ENCODE assay signal across 40 mouse cellular contexts in the genomic region with DNA sequence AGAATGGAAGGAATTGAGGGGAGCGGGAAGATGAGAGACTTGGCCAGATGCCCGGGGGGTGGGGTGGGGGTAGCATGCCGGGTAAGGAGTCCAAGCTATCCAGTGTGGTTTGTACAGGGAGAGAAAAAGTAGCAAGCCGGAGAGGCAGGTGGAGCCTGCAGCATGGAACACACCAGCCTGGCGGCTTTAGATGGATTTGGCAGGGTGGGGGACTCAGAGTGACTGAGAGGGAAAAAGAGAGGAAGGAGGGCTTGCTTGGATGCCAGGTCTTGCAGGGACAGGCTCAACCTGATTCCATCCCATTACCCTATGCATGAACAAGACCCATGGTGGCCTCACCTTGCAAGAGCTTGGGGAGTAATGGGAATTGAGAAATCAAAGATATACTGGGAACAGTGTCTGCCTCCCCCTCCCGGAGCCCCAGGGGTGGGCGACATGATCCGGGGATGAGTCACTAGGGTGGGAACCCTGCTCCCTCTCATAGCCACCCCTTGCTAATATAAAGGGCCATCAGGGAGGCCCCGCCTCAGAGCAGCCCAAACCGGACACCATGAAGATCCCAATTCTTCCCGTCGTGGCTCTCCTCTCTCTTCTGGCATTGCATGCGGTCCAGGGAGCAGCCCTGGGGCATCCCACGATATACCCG. TPM values are rescaled to one million over a fixed set of nuclear protein-coding genes. Genes with fewer than 3 reads are reported as not detected.
DNase-seq lines count a peak whose midpoint lies in the region; ATAC-seq lines count a peak whose summit lies in the region.
"Had no signal": no experiment of that assay in that cellular context is flagged by ENCODE, and none has a peak within 500 bp of the region (broad histone marks: within the 10 kb centered on the region; RNA-seq: fewer than 3 reads in every experiment).

TSS of gene Krtdap (plus strand) at position 520 of the 646 bp plus-strand sequence.

- H3K9me3 ChIP-seq in embryonic facial prominence, embryonic 13.5 days, result no peaks in the 10 kb centered on the region
- no peaks in the 10 kb centered on the region for H3K9me3 ChIP-seq in embryonic facial prominence, embryonic 10.5 days
- H3K9me3 ChIP-seq in neural tube, embryonic 13.5 days, result no peaks in the 10 kb centered on the region
- H3K9me3 ChIP-seq in embryonic facial prominence, embryonic 14.5 days (ENCODE audit: control insufficient read depth, low read length), result no peaks in the 10 kb centered on the region
- no peaks in the 10 kb centered on the region for H3K9me3 ChIP-seq in stomach, embryonic 16.5 days (replicated peaks; ENCODE audit: control insufficient read depth, low read length)
- H3K9me3 ChIP-seq in forebrain, embryonic 14.5 days (replicated peaks; ENCODE audit: control insufficient read depth, low read length), result no peaks in the 10 kb centered on the region
- H3K9me3 ChIP-seq: forebrain, embryonic 15.5 days; G1E; hindbrain, embryonic 12.5 days; midbrain, embryonic 13.5 days; neural tube, embryonic 15.5 days had no signal

- H3K27me3 ChIP-seq in embryonic facial prominence, embryonic 13.5 days, result peaks cover 13% of the 10 kb centered on the region
- peaks cover 21% of the 10 kb centered on the region for H3K27me3 ChIP-seq in embryonic facial prominence, embryonic 10.5 days (replicated peaks; ENCODE audit: low read depth, poor library complexity, severe bottlenecking)
- H3K27me3 ChIP-seq in neural tube, embryonic 13.5 days, result no peaks in the 10 kb centered on the region
- H3K27me3 ChIP-seq in embryonic facial prominence, embryonic 14.5 days (replicated peaks; ENCODE audit: control insufficient read depth, insufficient read depth, low read length), result no peaks in the 10 kb centered on the region
- H3K27me3 ChIP-seq in stomach, embryonic 16.5 days (ENCODE audit: control insufficient read depth, insufficient read depth, low read length), result no peaks in the 10 kb centered on the region
- H3K27me3 ChIP-seq in forebrain, embryonic 14.5 days (replicated peaks; ENCODE audit: control insufficient read depth, insufficient read depth, low read length), result no peaks in the 10 kb centered on the region
- H3K27me3 ChIP-seq: CH12.LX; hindbrain, embryonic 12.5 days; midbrain, embryonic 13.5 days; neural tube, embryonic 15.5 days had no signal

- 0 out of 2 replicates have a peak, but pooled peaks have one; percentile 33 for ATAC-seq in embryonic facial prominence, embryonic 13.5 days (ENCODE audit: insufficient number of reproducible peaks, insufficient read depth, low FRiP score, low TSS enrichment, low read depth)
- ATAC-seq in neural tube, embryonic 13.5 days (ENCODE audit: low read depth), result no peak
- peak; percentile 56 for ATAC-seq in embryonic facial prominence, embryonic 14.5 days (ENCODE audit: low read depth)
- ATAC-seq in stomach, embryonic 16.5 days (ENCODE audit: insufficient read depth, low FRiP score), result peak; percentile 41; the same call in 1 of the 2 replicates
- ATAC-seq in forebrain, embryonic 14.5 days, result no peak
- ATAC-seq: forebrain, embryonic 15.5 days; hindbrain, postnatal 0 days; intestine, embryonic 16.5 days; liver, postnatal 0 days; lung, postnatal 0 days; midbrain, embryonic 13.5 days had no signal

- H3K36me3 ChIP-seq in embryonic facial prominence, embryonic 13.5 days, result no peaks in the 10 kb centered on the region
- no peaks in the 10 kb centered on the region for H3K36me3 ChIP-seq in embryonic facial prominence, embryonic 10.5 days (replicated peaks)
- H3K36me3 ChIP-seq in neural tube, embryonic 13.5 days, result no peaks in the 10 kb centered on the region
- H3K36me3 ChIP-seq in embryonic facial prominence, embryonic 14.5 days (ENCODE audit: control insufficient read depth, insufficient read depth, low read length), result no peaks in the 10 kb centered on the region
- no peaks in the 10 kb centered on the region for H3K36me3 ChIP-seq in stomach, embryonic 16.5 days (ENCODE audit: control insufficient read depth, insufficient read depth, low read length)
- H3K36me3 ChIP-seq in forebrain, embryonic 14.5 days (ENCODE audit: control insufficient read depth, insufficient read depth, low read length), result no peaks in the 10 kb centered on the region
- H3K36me3 ChIP-seq: forebrain, embryonic 15.5 days; G1E; hindbrain, embryonic 12.5 days; midbrain, embryonic 13.5 days; neural tube, embryonic 15.5 days had no signal

- WGBS in embryonic facial prominence, embryonic 13.5 days, result 34% methylated on average over 15 of the region's 15 CpGs
- WGBS in embryonic facial prominence, embryonic 10.5 days, result 52% methylated on average over 15 of the region's 15 CpGs
- 59% methylated on average over 15 of the region's 15 CpGs for WGBS in neural tube, embryonic 13.5 days
- WGBS in embryonic facial prominence, embryonic 14.5 days, result 36% methylated on average over 15 of the region's 15 CpGs
- 39% methylated on average over 15 of the region's 15 CpGs for WGBS in stomach, embryonic 16.5 days
- 42% methylated on average over 15 of the region's 15 CpGs for WGBS in forebrain, embryonic 14.5 days

- H3K9ac ChIP-seq in embryonic facial prominence, embryonic 13.5 days, result no peak within 1 kb of the TSS
- H3K9ac ChIP-seq in neural tube, embryonic 13.5 days, result no peak within 1 kb of the TSS
- H3K9ac ChIP-seq in embryonic facial prominence, embryonic 14.5 days (ENCODE audit: low read depth, low read length), result no peak within 1 kb of the TSS
- H3K9ac ChIP-seq in stomach, embryonic 16.5 days (ENCODE audit: low read length), result peak within 1 kb of the TSS; percentile 40; the same call in 1 of the 2 replicates
- H3K9ac ChIP-seq in forebrain, embryonic 14.5 days (ENCODE audit: low read length), result no peak within 1 kb of the TSS
- H3K9ac ChIP-seq: forebrain, embryonic 15.5 days; hindbrain, embryonic 12.5 days; liver, postnatal 0 days; midbrain, embryonic 13.5 days; neural tube, embryonic 15.5 days had no signal

- H3K27ac ChIP-seq in embryonic facial prominence, embryonic 13.5 days, result no peak within 1 kb of the TSS; the same call in 1 of the 2 replicates
- no peak within 1 kb of the TSS for H3K27ac ChIP-seq in embryonic facial prominence, embryonic 10.5 days (replicated peaks)
- H3K27ac ChIP-seq in neural tube, embryonic 13.5 days (replicated peaks), result peak within 1 kb of the TSS; percentile 90; the same call in 1 of the 2 replicates
- no peak within 1 kb of the TSS for H3K27ac ChIP-seq in embryonic facial prominence, embryonic 14.5 days (replicated peaks; ENCODE audit: low read depth, low read length)
- peak within 1 kb of the TSS; percentile 60 for H3K27ac ChIP-seq in stomach, embryonic 16.5 days (ENCODE audit: low read length)
- H3K27ac ChIP-seq in forebrain, embryonic 14.5 days (ENCODE audit: low read depth, low read length), result no peak within 1 kb of the TSS
- H3K27ac ChIP-seq: forebrain, embryonic 15.5 days; hindbrain, postnatal 0 days; kidney, postnatal 0 days; macrophage; midbrain, embryonic 13.5 days had no signal

- H3K4me3 ChIP-seq in embryonic facial prominence, embryonic 13.5 days, result 0 out of 2 replicates have a peak within 1 kb of the TSS, but pooled peaks have one; percentile 1
- H3K4me3 ChIP-seq in embryonic facial prominence, embryonic 10.5 days, result no peak within 1 kb of the TSS
- no peak within 1 kb of the TSS for H3K4me3 ChIP-seq in neural tube, embryonic 13.5 days
- no peak within 1 kb of the TSS for H3K4me3 ChIP-seq in embryonic facial prominence, embryonic 14.5 days (ENCODE audit: low read depth, low read length)
- peak within 1 kb of the TSS; percentile 28 for H3K4me3 ChIP-seq in stomach, embryonic 16.5 days (replicated peaks; ENCODE audit: low read length)
- H3K4me3 ChIP-seq in forebrain, embryonic 14.5 days (ENCODE audit: low read depth, low read length), result no peak within 1 kb of the TSS
- H3K4me3 ChIP-seq: forebrain, embryonic 15.5 days; hindbrain, embryonic 12.5 days; midbrain, embryonic 13.5 days; neural tube, embryonic 15.5 days had no signal

- 0 out of 2 replicates have a peak within 1 kb of the TSS, but pooled peaks have one; percentile 1 for H3K4me2 ChIP-seq in embryonic facial prominence, embryonic 13.5 days
- no peak within 1 kb of the TSS for H3K4me2 ChIP-seq in neural tube, embryonic 13.5 days
- H3K4me2 ChIP-seq in embryonic facial prominence, embryonic 14.5 days (ENCODE audit: low read depth, low read length), result no peak within 1 kb of the TSS
- peak within 1 kb of the TSS; percentile 17; the same call in 1 of the 2 replicates for H3K4me2 ChIP-seq in stomach, embryonic 16.5 days (ENCODE audit: low read depth, low read length)
- H3K4me2 ChIP-seq in forebrain, embryonic 14.5 days (ENCODE audit: low read length), result no peak within 1 kb of the TSS
- H3K4me2 ChIP-seq: forebrain, embryonic 15.5 days; heart, embryonic 11.5 days; hindbrain, embryonic 12.5 days; liver, embryonic 11.5 days; midbrain, embryonic 13.5 days; neural tube, embryonic 15.5 days had no signal

- H3K4me1 ChIP-seq in embryonic facial prominence, embryonic 13.5 days, result peaks cover 10% of the 10 kb centered on the region; the same call in 1 of the 2 replicates
- H3K4me1 ChIP-seq in embryonic facial prominence, embryonic 10.5 days, result peaks cover 7% of the 10 kb centered on the region; the same call in 1 of the 2 replicates
- peaks cover 17% of the 10 kb centered on the region for H3K4me1 ChIP-seq in neural tube, embryonic 13.5 days (replicated peaks)
- H3K4me1 ChIP-seq in embryonic facial prominence, embryonic 14.5 days (ENCODE audit: control insufficient read depth, insufficient read depth, low read length), result no peaks in the 10 kb centered on the region
- no peaks in the 10 kb centered on the region for H3K4me1 ChIP-seq in stomach, embryonic 16.5 days (ENCODE audit: control insufficient read depth, insufficient read depth, low read length)
- peaks cover 5% of the 10 kb centered on the region; the same call in 1 of the 2 replicates for H3K4me1 ChIP-seq in forebrain, embryonic 14.5 days (ENCODE audit: control insufficient read depth, insufficient read depth, low read length)

- no peak for DNase-seq in embryonic facial prominence, embryonic 10.5 days (ENCODE audit: low spot score)
- no peak for DNase-seq in neural tube, embryonic 10.5 days (ENCODE audit: extremely low spot score, low spot score)
- peak; percentile 46 for DNase-seq in embryonic facial prominence, embryonic 14.5 days (ENCODE audit: low spot score)
- no peak for DNase-seq in forebrain, embryonic 14.5 days (ENCODE audit: low spot score)
- DNase-seq in adrenal gland, postnatal 36 days, result no peak
- DNase-seq: adrenal gland, adult 8-10 months; cerebellum, adult 11 months; cerebellum, adult 9-10 months; embryo, embryonic 11 days; heart, adult 18-20 months; heart, postnatal 36 days; kidney, adult 8-10 months; kidney, postnatal 4 days; liver, postnatal 0 days; retina, postnatal 1 day; right cerebral cortex, postnatal 14 days; thymus, adult 18-20 months had no signal

RNA-seq across cellular contexts. Expression of gene Krtdap, which starts in this region (rescaled TPM):
- 72.6 and 127 TPM in 2 replicates for polyA plus RNA-seq in embryonic facial prominence, embryonic 13.5 days (2015; fragmentation: Nextera tagmentation; extraction: Ambion mirVana)
- not detected in 2 replicates for polyA plus RNA-seq in embryonic facial prominence, embryonic 10.5 days (2016; fragmentation: Nextera tagmentation; extraction: Ambion mirVana)
- 0.85 TPM in 1 of 2 replicates, not detected in the other for polyA plus RNA-seq in neural tube, embryonic 13.5 days (2015; fragmentation: Nextera tagmentation; extraction: Ambion mirVana)
- polyA plus RNA-seq in embryonic facial prominence, embryonic 14.5 days (2014; fragmentation: Nextera tagmentation; extraction: Ambion mirVana), result 428 and 557 TPM in 2 replicates
- polyA plus RNA-seq in stomach, embryonic 16.5 days (2015; fragmentation: Nextera tagmentation; extraction: Ambion mirVana), result 767 and 1,136 TPM in 2 replicates
- 1.1 TPM in 1 of 2 replicates, not detected in the other for polyA plus RNA-seq in forebrain, embryonic 14.5 days (2014; fragmentation: Nextera tagmentation; extraction: Ambion mirVana)
- 1 to 10 TPM in 1 of 2 experiments, not detected in 1; 2.8 TPM for total RNA-seq in adrenal gland, postnatal 36 days (2021)
- total RNA-seq: adrenal gland, adult 8-10 months; CH12.LX; G1E; heart, adult 18-20 months; heart, postnatal 36 days; hindbrain, postnatal 0 days; layer of hippocampus, adult 8-10 months; layer of hippocampus, postnatal 25 days; left cerebral cortex, adult 8-10 months; left cerebral cortex, postnatal 36 days; megakaryocyte-erythroid progenitor cell, adult 5-6 weeks had no signal
- polyA plus RNA-seq: C2C12; G1E; heart, embryonic 11.5 days; hindbrain, embryonic 12.5 days; liver, embryonic 11.5 days; liver, postnatal 0 days; macrophage; midbrain, embryonic 13.5 days; small intestine, adult 2 months had no signal

Comparison
In these comparisons a context has a peak if more than half of its experiments do, and no peak if none do; other contexts are left out.
1. RNA of gene Krtdap (polyA plus RNA-seq): 767 to 1,136 TPM in stomach, embryonic 16.5 days, 428 to 557 TPM in embryonic facial prominence, embryonic 14.5 days and 72.6 to 127 TPM in embryonic facial prominence, embryonic 13.5 days; 0.85 TPM in neural tube, embryonic 13.5 days, 1.1 TPM in forebrain, embryonic 14.5 days and not detected in embryonic facial prominence, embryonic 10.5 days; every median in the first group is over 10 times any median in the second.
2. H3K4me2 ChIP-seq: peak in embryonic facial prominence, embryonic 13.5 days (single experiment) and stomach, embryonic 16.5 days (single experiment); none in neural tube, embryonic 13.5 days (single experiment), embryonic facial prominence, embryonic 14.5 days (single experiment) and forebrain, embryonic 14.5 days (single experiment).
3. H3K4me3 ChIP-seq: peak in embryonic facial prominence, embryonic 13.5 days (single experiment) and stomach, embryonic 16.5 days (single experiment); none in embryonic facial prominence, embryonic 10.5 days (single experiment), neural tube, embryonic 13.5 days (single experiment), embryonic facial prominence, embryonic 14.5 days (single experiment) and forebrain, embryonic 14.5 days (single experiment).
4. ATAC-seq: peak in embryonic facial prominence, embryonic 13.5 days (single experiment), embryonic facial prominence, embryonic 14.5 days (single experiment) and stomach, embryonic 16.5 days (single experiment); none in neural tube, embryonic 13.5 days (single experiment) and forebrain, embryonic 14.5 days (single experiment).
5. H3K27ac ChIP-seq: peak in neural tube, embryonic 13.5 days (single experiment) and stomach, embryonic 16.5 days (single experiment); none in embryonic facial prominence, embryonic 13.5 days (single experiment), embryonic facial prominence, embryonic 10.5 days (single experiment), embryonic facial prominence, embryonic 14.5 days (single experiment) and forebrain, embryonic 14.5 days (single experiment).